Mouse (Mus musculus) midbrain, embryonic 10.5 days (tissue): ENCODE measurements around the gene Zar1l. TPM values are rescaled to one million over a fixed set of nuclear protein-coding genes. Genes with fewer than 3 reads are reported as not detected.
"Not testable (repeated sequence)": the region's sequence is repeated elsewhere in the genome, so short reads cannot be mapped to it uniquely, and the experiment has no call there.

Experiments
- DNase-seq: peaks from one replicate; pipeline ENCODE4 v3.0.0-alpha.2; 2017; ENCODE audit warnings: low spot score
- H3K27ac ChIP-seq: fragments of 300-500 bp; sonication (generic); replicated peaks from 2 replicates; pipeline ENCODE4 v1.5.1; 2016; ENCODE audit warnings: mild to moderate bottlenecking
- H3K27me3 ChIP-seq: fragments of 300-500 bp; sonication (generic); 2 replicates; pipeline ENCODE4 v1.6.1; 2016; ENCODE audit warnings: low read depth, mild to moderate bottlenecking; ENCODE audit not compliant: poor library complexity, severe bottlenecking
- H3K36me3 ChIP-seq: fragments of 300-500 bp; sonication (generic); 2 replicates; pipeline ENCODE4 v1.6.1; 2016; ENCODE audit warnings: mild to moderate bottlenecking, moderate library complexity
- H3K4me1 ChIP-seq: fragments of 300-500 bp; sonication (generic); 2 replicates; pipeline ENCODE4 v1.6.1; 2016
- H3K4me3 ChIP-seq: fragments of 300-500 bp; sonication (generic); 2 replicates; pipeline ENCODE4 v1.5.1; 2016; ENCODE audit warnings: mild to moderate bottlenecking, moderate library complexity
- H3K9me3 ChIP-seq: fragments of 300-500 bp; sonication (generic); replicated peaks from 2 replicates; pipeline ENCODE4 v1.6.1; 2016; ENCODE audit warnings: mild to moderate bottlenecking
- WGBS: fragments of 180-500 bp; shearing (Covaris S2); methylation state at CpG from one replicate; pipeline ENCODE4 v1.1.7; 2016; 5-methylcytosine and 5-hydroxymethylcytosine counted together
- polyA plus RNA-seq: library from polyadenylated mRNA; unstranded; fragments of >200 nt; fragmentation: Nextera tagmentation; extraction: Ambion mirVana; gene quantifications from 2 replicates; pipeline ENCODE4 v1.2.1, GENCODE M21; 2016

Zar1l gene
- polyA plus RNA-seq, 1 experiment from 2014 or later, result not detected

GRCm38 (mm10) chr5:150521937-150522866 is 4.2 kb upstream of the Zar1l start, which contains the start of gene Brca2:
Gene Brca2, plus strand, starts transcription at chr5:150522630.
- Histone ChIP-seq H3K27ac (peak within 1 kb of the TSS; percentile 96), H3K27me3 (no peaks in the 10 kb centered on the region), H3K4me1 (peaks cover 18% of the 10 kb centered on the region), H3K9me3 (no peaks in the 10 kb centered on the region), H3K4me3 (peak within 1 kb of the TSS; percentile 87), H3K36me3 (peaks cover 12% of the 10 kb centered on the region)
- peak; percentile 94 for DNase-seq
- 7% methylated on average over 63 of the region's 63 CpGs for WGBS

GRCm38 (mm10) chr5:150519551-150519950 is 1.6 kb upstream of the Zar1l start:
- Histone ChIP-seq H3K27me3 (no peaks in the 10 kb centered on the region), H3K9me3 (no peaks in the 10 kb centered on the region), H3K4me1 (peaks cover 18% of the 10 kb centered on the region), H3K27ac (no peak overlapping the region), H3K36me3 (peaks cover 2% of the 10 kb centered on the region; the same call in 1 of the 2 replicates), H3K4me3 (no peak overlapping the region)
- WGBS, result 93% methylated on average over 1 of the region's 1 CpGs
- no peak for DNase-seq

GRCm38 (mm10) chr5:150514027-150514426 is 3.9 kb downstream of the Zar1l start:
- Histone ChIP-seq H3K4me1 (no peaks in the 10 kb centered on the region), H3K27ac (no peak overlapping the region), H3K36me3 (no peaks in the 10 kb centered on the region), H3K27me3 (no peaks in the 10 kb centered on the region), H3K9me3 (0 out of 2 replicates have a peak, but pooled peaks cover 3% of the 10 kb centered on the region), H3K4me3 (no peak overlapping the region)
- WGBS, result 79% methylated on average over 1 of the region's 1 CpGs
- DNase-seq, result no peak

- no peaks in the 10 kb centered on the region for H3K27me3 ChIP-seq
- H3K36me3 ChIP-seq, result no peaks in the 10 kb centered on the region
- H3K9me3 ChIP-seq, result 0 out of 2 replicates have a peak, but pooled peaks cover 3% of the 10 kb centered on the region
- no peak overlapping the region for H3K4me3 ChIP-seq
- H3K4me1 ChIP-seq, result no peaks in the 10 kb centered on the region
- 79% methylated on average over 4 of the region's 4 CpGs for WGBS
- DNase-seq, result no peak
- H3K27ac ChIP-seq, result no peak overlapping the region
Measured at GRCm38 (mm10) chr5:150513264-150513663, 4.7 kb downstream of the Zar1l start.

GRCm38 (mm10) chr5:150510451-150511225 is 7.3 kb downstream of the Zar1l start:
- WGBS, result 84% methylated on average over 6 of the region's 6 CpGs
- no peaks in the 10 kb centered on the region for H3K36me3 ChIP-seq
- H3K9me3 ChIP-seq, result 0 out of 2 replicates have a peak, but pooled peaks cover 3% of the 10 kb centered on the region
- H3K4me1 ChIP-seq, result no peaks in the 10 kb centered on the region
- H3K27me3 ChIP-seq, result no peaks in the 10 kb centered on the region
- H3K4me3 ChIP-seq, result no peak overlapping the region
- DNase-seq, result no peak
- no peak overlapping the region for H3K27ac ChIP-seq

GRCm38 (mm10) chr5:150495792-150496191 is 22.2 kb downstream of the Zar1l start:
- 45% methylated on average over 6 of the region's 6 CpGs for WGBS
- DNase-seq, result peak; percentile 28

GRCm38 (mm10) chr5:150491573-150492173 is 26.3 kb downstream of the Zar1l start:
- H3K27me3 ChIP-seq, H3K27ac ChIP-seq, H3K9me3 ChIP-seq, H3K4me3 ChIP-seq, H3K36me3 ChIP-seq, DNase-seq, H3K4me1 ChIP-seq: not testable (repeated sequence)
- 88% methylated on average over 4 of the region's 4 CpGs for WGBS

More at GRCm38 (mm10) chr5:150495792-150496191, 22.2 kb downstream of the Zar1l start:
- no peak overlapping the region for H3K4me3 ChIP-seq
- H3K9me3 ChIP-seq, result no peaks in the 10 kb centered on the region
- H3K27ac ChIP-seq, result no peak overlapping the region
- H3K36me3 ChIP-seq, result no peaks in the 10 kb centered on the region
- no peaks in the 10 kb centered on the region for H3K4me1 ChIP-seq
- no peaks in the 10 kb centered on the region for H3K27me3 ChIP-seq

- Histone ChIP-seq H3K4me1 (no peaks in the 10 kb centered on the region), H3K27ac (no peak overlapping the region), H3K36me3 (no peaks in the 10 kb centered on the region), H3K9me3 (no peaks in the 10 kb centered on the region), H3K27me3 (no peaks in the 10 kb centered on the region), H3K4me3 (no peak overlapping the region)
- 75% methylated on average over 8 of the region's 8 CpGs for WGBS
- DNase-seq, result no peak
Measured at GRCm38 (mm10) chr5:150490821-150491220, 27.1 kb downstream of the Zar1l start.

GRCm38 (mm10) chr5:150490285-150490684 is 27.7 kb downstream of the Zar1l start:
- no peak for DNase-seq
- H3K27ac ChIP-seq, result no peak overlapping the region
- H3K27me3 ChIP-seq, result no peaks in the 10 kb centered on the region
- H3K4me1 ChIP-seq, result no peaks in the 10 kb centered on the region
- no peaks in the 10 kb centered on the region for H3K9me3 ChIP-seq
- WGBS, result 88% methylated on average over 3 of the region's 3 CpGs
- H3K36me3 ChIP-seq, result no peaks in the 10 kb centered on the region
- no peak overlapping the region for H3K4me3 ChIP-seq

GRCm38 (mm10) chr5:150485198-150485597 is 32.8 kb downstream of the Zar1l start:
- WGBS, result 73% methylated on average over 3 of the region's 3 CpGs
- Histone ChIP-seq H3K27me3 (no peaks in the 10 kb centered on the region), H3K4me1 (no peaks in the 10 kb centered on the region), H3K9me3 (no peaks in the 10 kb centered on the region), H3K4me3 (no peak overlapping the region), H3K36me3 (no peaks in the 10 kb centered on the region), H3K27ac (no peak overlapping the region)
- no peak for DNase-seq

- no peaks in the 10 kb centered on the region for H3K9me3 ChIP-seq
- H3K27ac ChIP-seq, result no peak overlapping the region
- H3K36me3 ChIP-seq, result no peaks in the 10 kb centered on the region
- H3K4me1 ChIP-seq, result no peaks in the 10 kb centered on the region
- H3K4me3 ChIP-seq, result no peak overlapping the region
- no peak for DNase-seq
- H3K27me3 ChIP-seq, result no peaks in the 10 kb centered on the region
- 83% methylated on average over 4 of the region's 4 CpGs for WGBS
Measured at GRCm38 (mm10) chr5:150478612-150479011, 39.4 kb downstream of the Zar1l start.

GRCm38 (mm10) chr5:150477364-150477763 is 40.6 kb downstream of the Zar1l start:
- no peaks in the 10 kb centered on the region for H3K27me3 ChIP-seq
- DNase-seq, result no peak
- no peak overlapping the region for H3K4me3 ChIP-seq
- H3K4me1 ChIP-seq, result no peaks in the 10 kb centered on the region
- no peaks in the 10 kb centered on the region for H3K36me3 ChIP-seq
- 66% methylated on average over 4 of the region's 4 CpGs for WGBS
- H3K27ac ChIP-seq, result no peak overlapping the region
- no peaks in the 10 kb centered on the region for H3K9me3 ChIP-seq
